Mouse (Mus musculus): ENCODE data around the gene F2.
"Not testable (repeated sequence)": the region's sequence is repeated elsewhere in the genome, so short reads cannot be mapped to it uniquely, and the experiment has no call there.

F2 gene

GRCm38 (mm10) chr2:91646733-91647132 lies 10.5 kb upstream of the F2 start:
- intact Hi-C loops (cut with DNase I) = loop anchor here (1.0 kb wide), 1 partner anchor 43 kb away; no protein-coding TSS in a partner anchor

DNA sequence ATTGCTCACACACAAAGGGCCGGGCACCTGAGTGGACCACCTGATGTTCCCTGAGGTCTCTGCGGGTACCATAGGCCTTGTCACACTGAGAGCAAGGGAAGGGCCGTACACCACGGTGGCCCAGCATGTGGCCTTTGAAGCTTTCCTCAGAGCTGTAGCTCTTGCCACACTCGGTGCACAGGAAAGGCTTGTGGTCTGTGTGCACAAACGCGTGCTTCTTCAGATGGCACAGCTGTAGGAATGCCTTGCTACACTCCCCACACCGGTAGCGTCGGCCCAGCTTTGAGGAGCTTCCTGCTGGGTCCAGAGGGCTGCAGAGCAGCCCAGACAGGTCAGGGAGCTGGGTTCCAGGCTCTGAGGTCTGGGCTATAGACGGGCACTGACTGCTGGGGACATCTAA lies 9.6 kb upstream of the F2 start:
- intact Hi-C loops (cut with DNase I) = loop anchor here (1.0 kb wide), 1 partner anchor 43 kb away; no protein-coding TSS in a partner anchor

DNA sequence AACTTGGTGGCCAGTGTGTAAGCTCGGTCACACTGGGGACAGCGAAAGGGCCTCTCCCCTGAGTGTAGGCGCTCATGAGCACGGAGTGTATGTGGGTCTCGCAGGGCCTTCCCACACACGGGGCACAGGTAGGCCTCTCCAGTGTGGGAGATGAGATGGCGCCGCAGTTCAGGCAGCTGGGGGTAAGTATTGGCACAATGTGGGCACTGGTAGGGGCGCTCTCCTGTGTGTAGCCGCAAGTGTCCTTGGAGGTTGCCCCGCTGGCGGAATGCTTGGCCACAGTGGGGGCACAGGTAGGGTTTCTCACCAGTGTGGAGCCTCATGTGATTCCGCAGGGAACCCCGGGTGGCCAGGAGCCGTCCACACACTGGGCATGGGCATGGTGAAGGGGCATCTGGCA lies 9.1 kb upstream of the F2 start:
- intact Hi-C loops (cut with DNase I) = no loop called here

GRCm38 (mm10) chr2:91644021-91644420 lies 7.8 kb upstream of the F2 start:
- intact Hi-C loops (cut with DNase I) = no loop called here

- intact Hi-C loops (cut with DNase I) = no loop called here
These were observed 6.7 kb upstream of the F2 start for GRCm38 (mm10) chr2:91642825-91643415.

DNA sequence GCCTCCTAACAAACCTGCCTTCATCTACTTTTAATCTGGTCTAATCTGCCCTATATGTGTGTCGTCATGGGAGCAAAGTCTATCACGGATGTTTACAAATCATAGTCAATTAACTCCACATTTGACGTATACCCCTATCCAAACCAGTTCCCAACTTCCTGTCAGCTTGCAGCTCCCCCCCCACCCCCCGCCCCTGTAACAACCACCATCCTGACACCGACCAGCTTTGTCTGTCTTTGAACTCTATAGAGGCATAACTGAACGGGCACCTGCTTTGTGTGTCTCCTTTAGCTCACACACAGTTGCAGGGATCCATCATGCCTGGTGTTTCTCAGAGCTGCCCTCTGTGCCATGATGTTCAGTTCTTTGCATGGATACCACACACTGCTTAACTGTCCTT lies 2.7 kb upstream of the F2 start:
- intact Hi-C loops (cut with DNase I) = no loop called here

DNA sequence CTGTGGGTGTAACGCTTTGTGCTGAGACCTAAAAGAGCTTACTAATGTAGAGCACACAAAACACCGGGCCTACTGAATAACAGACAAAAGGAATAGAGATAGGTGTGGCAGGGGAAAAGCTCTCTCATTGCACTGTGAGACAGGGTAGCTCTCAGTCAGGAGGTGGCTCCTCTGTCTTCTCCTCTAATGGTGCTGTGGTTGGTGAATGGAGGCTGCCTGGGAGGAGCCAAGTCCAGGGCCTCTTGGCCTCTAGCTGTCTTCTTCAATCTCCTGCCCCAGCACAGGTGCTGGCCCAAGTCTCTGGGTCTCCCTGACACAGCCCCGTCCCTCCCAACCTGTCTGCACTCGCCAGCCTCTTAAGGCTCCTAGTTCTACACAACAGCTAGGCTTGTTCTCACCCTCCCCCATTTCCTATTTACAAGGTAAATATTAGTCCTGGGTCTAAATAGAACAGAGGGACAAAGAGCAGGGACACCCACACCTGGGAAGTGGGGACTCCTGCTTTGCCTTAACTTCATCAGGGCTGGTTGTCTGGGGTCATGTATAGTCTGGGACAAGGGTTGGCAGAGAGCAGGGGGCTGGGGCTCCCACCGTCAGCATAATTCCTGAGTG lies 619 bp upstream of the F2 start:
- intact Hi-C loops (cut with DNase I) = no loop called here

DNA sequence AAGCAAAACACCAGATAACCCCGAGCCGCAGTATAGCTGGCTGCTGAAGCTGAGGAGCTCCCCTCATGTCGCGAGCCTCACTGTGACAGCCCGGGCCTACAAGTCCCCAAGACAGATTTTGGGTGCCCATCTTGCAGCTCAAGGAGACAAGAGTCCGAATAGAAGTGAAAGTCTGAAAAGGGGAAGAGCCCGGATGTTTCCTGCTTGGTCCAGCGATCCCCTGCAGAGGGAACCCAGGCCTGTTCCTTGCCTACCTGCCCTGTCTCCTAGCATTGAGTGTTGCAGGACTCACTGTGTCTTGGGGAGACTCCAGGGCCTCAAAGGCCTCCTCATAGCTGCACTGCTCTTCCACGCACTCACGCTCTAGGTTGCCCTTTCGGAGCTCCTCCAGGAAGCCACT lies 728 bp downstream of the F2 start:
- intact Hi-C loops (cut with DNase I) = no loop called here

DNA sequence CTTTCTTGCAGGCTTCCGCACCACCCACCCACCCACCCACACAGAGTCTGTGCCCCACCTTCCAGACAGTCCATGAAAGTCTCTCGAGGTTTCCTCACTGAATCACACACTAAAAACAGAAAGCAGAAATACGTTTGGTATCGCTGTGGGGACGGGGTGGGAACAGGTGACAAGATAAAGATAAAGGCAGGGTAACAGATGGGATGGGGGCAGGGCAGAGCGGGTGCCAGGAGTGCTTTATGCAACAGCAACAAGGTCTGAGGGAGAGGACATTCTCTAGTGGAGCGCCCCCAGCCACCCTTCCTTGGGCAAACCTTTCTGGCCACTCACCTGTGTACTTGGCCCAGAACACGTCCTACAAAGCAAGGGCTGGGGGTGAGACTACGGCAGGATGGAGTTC lies 1.4 kb downstream of the F2 start:
- intact Hi-C loops (cut with DNase I) = no loop called here

DNA sequence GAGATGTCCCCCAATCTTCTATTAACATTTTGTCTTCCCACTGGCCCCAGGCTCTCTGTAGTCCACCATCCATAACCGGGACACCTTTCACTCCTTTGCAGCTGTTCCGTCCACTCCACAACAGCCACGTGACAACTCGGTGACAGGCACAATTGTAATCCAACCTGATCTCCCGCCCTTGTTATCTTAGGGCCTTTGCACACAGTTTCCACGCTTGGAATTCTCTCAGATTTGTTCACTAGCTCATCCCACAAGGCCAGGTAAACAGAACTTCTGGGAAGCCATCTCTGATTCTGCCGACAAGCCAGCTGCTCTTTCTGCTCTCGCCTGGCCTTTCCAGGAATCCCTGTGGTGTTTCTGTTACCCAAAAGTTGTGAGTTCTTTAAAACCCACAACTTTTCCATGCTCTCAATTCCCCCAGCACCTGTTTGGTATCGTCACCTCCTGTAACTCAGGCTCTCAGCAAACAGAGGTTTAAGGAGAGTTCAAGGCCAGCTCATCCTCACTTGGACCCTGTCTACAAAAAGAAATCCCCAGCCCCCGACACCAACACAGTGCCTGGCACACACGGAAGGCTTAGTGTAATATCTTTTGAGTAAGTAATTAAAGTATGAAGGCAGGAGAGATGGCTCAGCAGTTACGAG lies 2.8 kb downstream of the F2 start:
- intact Hi-C loops (cut with DNase I) = no loop called here

DNA sequence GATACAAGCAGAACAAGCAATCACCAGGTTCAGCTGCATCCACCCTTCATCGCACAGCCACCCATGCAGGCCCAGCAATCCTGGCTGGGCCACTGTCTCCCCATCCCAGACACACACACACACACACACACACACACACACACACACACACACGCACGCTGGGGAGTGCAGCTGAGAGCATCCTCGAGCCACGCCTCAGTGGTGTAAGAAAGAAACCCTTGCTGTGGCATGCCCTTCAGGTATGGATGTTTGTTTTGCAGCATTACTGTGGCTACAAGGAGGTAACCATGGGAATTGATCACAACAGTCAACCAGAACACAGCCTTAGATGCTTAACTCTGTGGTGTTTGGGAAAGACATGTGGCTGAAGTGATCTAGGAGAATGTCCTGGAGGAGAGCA lies 3.9 kb downstream of the F2 start:
- intact Hi-C loops (cut with DNase I) = no loop called here

DNA sequence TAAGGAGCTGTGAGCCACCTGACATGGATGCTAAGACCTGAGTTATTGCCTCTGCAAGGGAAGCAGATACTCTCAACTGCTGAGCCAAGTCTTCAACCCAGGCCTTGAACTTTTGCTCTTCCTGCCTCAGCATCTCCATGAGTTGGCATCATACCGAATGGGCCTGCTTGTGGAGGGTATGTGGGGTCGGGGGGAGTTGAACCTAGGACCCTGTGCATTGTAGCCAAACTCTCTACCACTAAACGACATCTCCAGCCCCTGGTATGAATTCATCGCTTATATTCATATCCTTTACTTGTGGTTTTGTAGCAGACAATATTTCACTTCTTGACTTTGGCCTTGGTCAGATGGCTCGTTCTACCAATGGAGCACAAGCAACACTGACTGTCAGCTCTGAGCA lies 4.4 kb downstream of the F2 start:
- intact Hi-C loops (cut with DNase I) = no loop called here

DNA sequence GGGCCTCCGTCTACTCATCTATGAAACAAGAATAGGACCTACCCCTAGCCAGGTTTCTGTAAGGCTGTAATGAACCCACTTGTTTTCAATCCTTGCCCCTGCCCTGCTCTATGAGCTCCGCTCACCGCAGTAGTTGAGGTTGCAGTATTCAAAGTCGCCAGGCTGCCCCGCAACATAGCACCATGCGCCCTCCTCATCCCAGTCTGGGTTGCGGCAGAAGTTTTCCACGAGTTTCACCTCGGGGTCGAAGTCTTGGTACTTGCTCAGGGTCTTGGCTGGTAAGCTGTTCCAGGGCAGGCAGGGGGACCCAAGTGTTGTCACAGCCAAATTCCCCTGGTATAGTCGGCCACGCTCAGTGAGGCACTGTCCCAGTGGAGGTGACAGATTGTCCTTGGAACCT lies 5.8 kb downstream of the F2 start:
- intact Hi-C loops (cut with DNase I) = no loop called here

DNA sequence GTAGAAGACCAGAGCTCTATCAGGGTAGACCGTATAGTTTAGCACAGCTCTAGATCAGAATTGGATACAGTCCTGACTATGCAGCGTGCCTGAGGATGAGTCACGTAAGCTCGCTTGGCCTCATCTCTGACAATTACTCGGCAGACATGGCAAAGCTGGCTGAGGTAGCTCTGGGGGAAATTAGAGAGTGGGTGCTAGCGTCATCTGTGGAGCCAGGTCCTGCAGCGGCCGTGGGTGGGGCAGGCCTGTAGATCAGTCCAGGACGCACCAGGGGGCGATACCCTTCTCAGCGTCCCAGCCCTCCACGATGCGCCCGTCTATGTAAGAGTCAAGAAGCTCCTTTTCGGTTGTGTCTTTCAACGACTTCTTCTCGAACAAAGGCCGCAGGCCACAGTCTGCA lies 6.5 kb downstream of the F2 start:
- intact Hi-C loops (cut with DNase I) = no loop called here

- intact Hi-C loops (cut with DNase I) = no loop called here
These were observed 8.0 kb downstream of the F2 start for GRCm38 (mm10) chr2:91628171-91628570.

DNA sequence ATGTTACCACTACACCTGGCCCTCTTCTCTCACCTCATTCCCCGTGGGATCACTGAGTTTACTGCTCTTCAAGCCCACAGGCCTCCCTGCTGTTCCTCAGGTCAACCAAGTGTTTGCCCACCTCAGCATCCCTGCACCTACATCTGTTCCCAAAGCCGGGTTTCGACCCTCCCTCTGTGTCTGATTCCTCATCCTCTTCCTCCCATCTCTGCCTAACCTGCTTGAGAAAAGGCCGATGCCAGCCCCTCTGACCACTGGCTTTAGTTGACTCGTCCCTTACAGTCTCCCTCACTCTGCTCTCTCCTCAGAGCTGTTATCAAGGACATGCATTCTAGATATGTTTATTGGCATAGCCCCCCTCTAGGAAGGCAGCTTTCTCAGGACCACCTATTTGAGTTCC lies 8.7 kb downstream of the F2 start:
- intact Hi-C loops (cut with DNase I) = no loop called here

- intact Hi-C loops (cut with DNase I) = not testable (repeated sequence)
These were observed 12.8 kb downstream of the F2 start for GRCm38 (mm10) chr2:91623366-91623765.

- intact Hi-C loops (cut with DNase I) = no loop called here
These were observed 13.9 kb downstream of the F2 start for GRCm38 (mm10) chr2:91622356-91622755.

- intact Hi-C loops (cut with DNase I) = not testable (repeated sequence)
These were observed 26.8 kb downstream of the F2 start for GRCm38 (mm10) chr2:91609370-91609769.

DNA sequence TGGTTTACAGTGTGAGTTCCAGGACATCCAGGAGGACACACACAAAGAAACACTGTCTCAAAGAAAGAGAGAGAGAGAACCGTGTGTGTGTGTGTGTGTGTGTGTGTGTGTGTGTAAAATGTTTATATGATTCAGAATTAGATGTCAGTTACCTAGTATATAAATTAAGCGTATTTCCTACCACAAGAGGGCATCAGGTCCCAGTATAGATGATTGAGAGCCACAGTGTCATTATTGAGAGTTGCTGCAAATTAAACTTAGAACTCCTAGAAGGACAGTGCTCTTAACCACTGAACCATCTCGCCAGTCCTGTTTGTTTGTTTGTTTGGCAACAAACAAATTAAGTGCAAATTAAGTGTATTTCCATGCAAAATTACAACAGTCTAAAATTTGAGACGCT lies 33.8 kb downstream of the F2 start:
- intact Hi-C loops (cut with DNase I) = no loop called here

GRCm38 (mm10) chr2:91600475-91600874 lies 35.7 kb downstream of the F2 start:
- intact Hi-C loops (cut with DNase I) = no loop called here

DNA sequence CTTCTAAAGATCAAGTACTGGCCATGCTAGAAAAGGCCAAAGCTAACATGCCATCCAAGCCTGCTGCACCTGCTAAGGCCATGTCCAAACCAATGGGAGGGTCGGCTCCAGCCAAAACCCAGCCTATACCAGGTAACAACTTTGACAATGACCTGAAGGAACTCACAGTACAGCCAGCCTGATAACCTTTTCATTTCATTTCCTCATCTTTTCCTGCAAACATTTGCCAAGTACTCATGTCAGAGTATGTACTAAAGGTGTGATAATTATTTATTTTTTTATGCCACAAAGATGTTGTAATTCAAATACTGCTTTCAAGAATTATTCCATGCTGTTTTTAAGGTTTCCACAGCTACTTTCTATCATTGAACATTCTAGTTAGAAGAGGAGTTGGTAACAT lies 50.0 kb downstream of the F2 start:
- intact Hi-C loops (cut with DNase I) = no loop called here

- intact Hi-C loops (cut with DNase I) = no loop called here
These were observed 55.3 kb downstream of the F2 start for GRCm38 (mm10) chr2:91580894-91581293.

Measured in adrenal gland (tissue).